Mouse (Mus musculus): ENCODE results near the gene Fam25c.

DNA sequence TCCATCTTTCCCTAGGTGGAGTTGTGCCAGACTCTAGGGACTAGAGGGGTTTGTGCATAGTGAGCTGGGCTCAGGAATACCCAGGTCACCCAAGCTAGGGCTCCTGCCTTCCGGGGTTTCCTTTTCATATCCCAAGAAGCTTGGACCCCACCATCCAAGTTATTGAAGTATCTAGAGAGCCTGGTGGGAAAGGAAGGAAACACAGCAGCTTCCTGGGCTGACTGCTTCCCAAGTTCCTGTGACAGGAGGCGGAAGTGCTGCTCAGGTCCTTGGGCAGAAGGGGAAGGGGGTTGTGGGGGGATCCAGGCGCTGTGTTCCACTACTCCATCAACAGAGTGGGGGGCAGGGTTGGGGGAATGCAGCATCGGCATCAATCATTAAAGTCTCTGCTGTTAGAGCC is 21.9 kb upstream of the Fam25c start:
- no peak for TF ChIP-seq MAFK (IDR thresholded peaks at IDR 0.05; ENCODE audit: insufficient replicate concordance, low read length)
- no peak for TF ChIP-seq CTCF (conservative IDR thresholded peaks at IDR 0.05 in 1 of 2, IDR thresholded peaks at IDR 0.05 in 1 of 2; ENCODE audit: low read depth in 2 of 2, low read length in 2 of 2)
- no peak for TF ChIP-seq PAX5 (IDR thresholded peaks at IDR 0.05; ENCODE audit: low read length)
- TF ChIP-seq MYC (IDR thresholded peaks at IDR 0.05; ENCODE audit: low read depth, low read length) = no peak
- TF ChIP-seq SMC3 (IDR thresholded peaks at IDR 0.05; ENCODE audit: low read depth, low read length) = no peak
- TF ChIP-seq ZMIZ1 (IDR thresholded peaks at IDR 0.05; ENCODE audit: low read depth, low read length) = no peak
- no peak for TF ChIP-seq USF1 (IDR thresholded peaks at IDR 0.05; ENCODE audit: low read depth, low read length)
